Mouse (Mus musculus) intestine, embryonic 15.5 days (tissue): ENCODE results near the gene Itga1. TPM values are rescaled to one million over a fixed set of nuclear protein-coding genes. Genes with fewer than 3 reads are reported as not detected.

ENCODE experiments used
- ATAC-seq: fragments of 200-750 bp; cut with Nextera tagmentation; 2 replicates; pipeline ENCODE4 v1.8.0; 2017; ENCODE audit warnings: moderate TSS enrichment, moderate library complexity
- H3K27ac ChIP-seq: fragments of 300-500 bp; sonication (generic); 2 replicates; pipeline ENCODE4 v1.5.1; 2015; ENCODE audit warnings: mild to moderate bottlenecking, inconsistent platforms
- H3K27me3 ChIP-seq: fragments of 300-500 bp; sonication (generic); replicated peaks from 2 replicates; pipeline ENCODE4 v1.6.1; 2015; ENCODE audit warnings: inconsistent platforms
- H3K36me3 ChIP-seq: fragments of 300-500 bp; sonication (generic); 2 replicates; pipeline ENCODE4 v1.6.1; 2015; ENCODE audit warnings: inconsistent platforms
- H3K4me1 ChIP-seq: fragments of 300-500 bp; sonication (generic); replicated peaks from 2 replicates; pipeline ENCODE4 v1.6.1; 2015; ENCODE audit warnings: inconsistent platforms
- H3K4me2 ChIP-seq: fragments of 300-500 bp; sonication (generic); replicated peaks from 2 replicates; pipeline ENCODE4 v1.6.1; 2015; ENCODE audit warnings: mild to moderate bottlenecking, inconsistent platforms
- H3K4me3 ChIP-seq: fragments of 300-500 bp; sonication (generic); replicated peaks from 2 replicates; pipeline ENCODE4 v1.5.1; 2015; ENCODE audit warnings: inconsistent platforms
- H3K9ac ChIP-seq: fragments of 300-500 bp; sonication (generic); 2 replicates; pipeline ENCODE4 v1.6.1; 2015; ENCODE audit warnings: inconsistent platforms
- H3K9me3 ChIP-seq: fragments of 300-500 bp; sonication (generic); 2 replicates; pipeline ENCODE4 v1.6.1; 2016; ENCODE audit warnings: inconsistent platforms
- WGBS: fragments of 180-500 bp; shearing (Covaris S2); methylation state at CpG from one replicate; pipeline ENCODE4 v1.1.7; 2015; 5-methylcytosine and 5-hydroxymethylcytosine counted together
- polyA plus RNA-seq: library from polyadenylated mRNA; unstranded; fragments of >200 nt; fragmentation: Nextera tagmentation; extraction: Ambion mirVana; gene quantifications from 2 replicates; pipeline ENCODE4 v1.2.1, GENCODE M21; 2015

Gene Itga1
- polyA plus RNA-seq, 1 experiment from 2014 or later = 18.0 TPM

DNA sequence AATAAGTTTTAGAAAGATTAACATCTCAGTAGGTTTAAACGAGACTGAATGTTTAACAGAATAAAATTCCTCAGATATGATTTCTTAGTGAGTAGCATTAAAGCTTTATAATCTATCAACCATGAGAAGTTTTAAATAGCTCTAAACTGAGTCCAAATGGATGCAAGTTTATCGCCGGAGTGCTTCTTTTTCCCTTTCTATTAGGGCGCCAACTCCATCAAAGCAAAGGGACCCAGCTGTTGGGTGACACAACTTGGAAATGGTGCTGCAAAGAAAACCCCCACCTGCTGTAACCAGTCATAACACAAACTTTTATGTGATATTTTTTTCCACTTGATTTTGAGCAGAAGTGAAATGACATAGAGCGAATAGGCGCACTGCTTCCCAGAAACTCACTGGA, 29.4 kb downstream of the Itga1 start:
- peak; percentile 51; the same call in 1 of the 2 replicates for ATAC-seq
- Histone ChIP-seq H3K4me2 (no peak overlapping the region), H3K4me3 (no peak overlapping the region), H3K36me3 (no peaks in the 10 kb centered on the region), H3K27ac (no peak overlapping the region), H3K27me3 (no peaks in the 10 kb centered on the region), H3K9ac (no peak overlapping the region), H3K4me1 (no peaks in the 10 kb centered on the region), H3K9me3 (no peaks in the 10 kb centered on the region)
- WGBS = 54% methylated on average over 6 of the region's 6 CpGs

- Histone ChIP-seq H3K27ac (no peak overlapping the region), H3K4me2 (no peak overlapping the region), H3K9ac (no peak overlapping the region), H3K36me3 (no peaks in the 10 kb centered on the region), H3K4me1 (no peaks in the 10 kb centered on the region), H3K9me3 (no peaks in the 10 kb centered on the region), H3K4me3 (no peak overlapping the region), H3K27me3 (no peaks in the 10 kb centered on the region)
- WGBS = 78% methylated on average over 3 of the region's 3 CpGs
- ATAC-seq = no peak
These were observed 30.3 kb downstream of the Itga1 start for GRCm38 (mm10) chr13:115071431-115071830.

DNA sequence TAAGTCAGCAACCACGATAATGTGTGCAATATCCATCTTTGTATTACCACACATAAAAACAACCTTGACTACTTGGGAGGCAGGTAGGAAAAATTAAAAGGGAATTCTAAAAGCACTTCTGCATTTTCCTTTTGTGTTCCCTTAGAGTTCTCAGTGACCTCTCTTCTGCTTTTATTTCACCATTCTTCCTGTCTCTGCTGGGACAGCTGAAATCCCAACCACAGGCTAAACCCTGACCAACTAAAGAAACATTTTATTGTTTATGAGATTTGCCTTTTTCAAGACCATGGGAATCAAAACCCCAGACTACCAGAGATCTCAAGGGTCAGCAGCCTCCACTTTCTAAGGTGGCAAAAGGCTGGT, 33.8 kb downstream of the Itga1 start:
- Histone ChIP-seq H3K9me3 (no peaks in the 10 kb centered on the region), H3K27me3 (no peaks in the 10 kb centered on the region), H3K9ac (no peak overlapping the region), H3K4me1 (no peaks in the 10 kb centered on the region), H3K36me3 (no peaks in the 10 kb centered on the region), H3K4me3 (no peak overlapping the region), H3K27ac (no peak overlapping the region), H3K4me2 (no peak overlapping the region)
- WGBS = 86% methylated on average over 1 of the region's 1 CpGs
- ATAC-seq = no peak

GRCm38 (mm10) chr13:115067324-115067967, 34.3 kb downstream of the Itga1 start:
- ATAC-seq = no peak
- Histone ChIP-seq H3K4me2 (no peak overlapping the region), H3K4me1 (no peaks in the 10 kb centered on the region), H3K36me3 (no peaks in the 10 kb centered on the region), H3K9me3 (no peaks in the 10 kb centered on the region), H3K27me3 (no peaks in the 10 kb centered on the region), H3K4me3 (no peak overlapping the region), H3K9ac (no peak overlapping the region), H3K27ac (no peak overlapping the region)
- WGBS = 90% methylated on average over 4 of the region's 4 CpGs

GRCm38 (mm10) chr13:115057555-115057954, 44.2 kb downstream of the Itga1 start:
- Histone ChIP-seq H3K4me2 (no peak overlapping the region), H3K27me3 (no peaks in the 10 kb centered on the region), H3K27ac (no peak overlapping the region), H3K4me3 (no peak overlapping the region), H3K9ac (no peak overlapping the region), H3K9me3 (no peaks in the 10 kb centered on the region), H3K4me1 (no peaks in the 10 kb centered on the region), H3K36me3 (no peaks in the 10 kb centered on the region)
- WGBS = 80% methylated on average over 5 of the region's 5 CpGs
- ATAC-seq = no peak

- H3K27ac ChIP-seq = no peak overlapping the region
- WGBS = 34% methylated on average over 9 of the region's 9 CpGs
- ATAC-seq = no peak
These were observed 47.0 kb downstream of the Itga1 start for GRCm38 (mm10) chr13:115054783-115055182.

DNA sequence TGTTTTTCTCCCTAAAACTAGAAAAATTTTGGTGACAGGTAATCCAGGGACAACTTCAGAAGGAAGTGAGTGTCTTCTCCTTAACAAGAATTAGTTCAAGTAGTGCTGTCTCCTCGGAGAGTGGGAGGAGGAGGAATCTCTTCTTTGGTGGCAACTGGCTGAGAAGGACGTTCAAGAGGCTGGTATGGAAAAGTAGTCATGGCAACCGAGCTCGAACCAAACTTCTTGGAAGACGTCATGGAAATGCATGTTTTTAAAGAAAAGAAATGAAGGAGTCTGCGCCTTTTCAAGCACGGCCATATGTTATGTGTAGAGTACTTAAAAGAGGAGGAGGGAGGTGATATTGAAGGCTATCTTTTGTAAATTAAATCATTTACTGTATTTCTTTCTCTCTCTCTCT, 49.2 kb downstream of the Itga1 start:
- whole genome bisulfite sequencing = 81% methylated on average over 7 of the region's 7 CpGs
- no peaks in the 10 kb centered on the region for H3K27me3 ChIP-seq
- no peaks in the 10 kb centered on the region for H3K9me3 ChIP-seq
- ATAC-seq = no peak
- no peak overlapping the region for H3K27ac ChIP-seq
- H3K4me3 ChIP-seq = no peak overlapping the region
- no peak overlapping the region for H3K9ac ChIP-seq
- no peaks in the 10 kb centered on the region for H3K4me1 ChIP-seq
- H3K4me2 ChIP-seq = no peak overlapping the region
- H3K36me3 ChIP-seq = no peaks in the 10 kb centered on the region

More at GRCm38 (mm10) chr13:115054783-115055182, 47.0 kb downstream of the Itga1 start:
- no peaks in the 10 kb centered on the region for H3K9me3 ChIP-seq
- no peak overlapping the region for H3K4me3 ChIP-seq
- H3K9ac ChIP-seq = no peak overlapping the region
- 0 out of 2 replicates have a peak overlapping the region, but pooled peaks have one; percentile 3 for H3K4me2 ChIP-seq
- no peaks in the 10 kb centered on the region for H3K36me3 ChIP-seq
- H3K27me3 ChIP-seq = no peaks in the 10 kb centered on the region
- no peaks in the 10 kb centered on the region for H3K4me1 ChIP-seq

DNA sequence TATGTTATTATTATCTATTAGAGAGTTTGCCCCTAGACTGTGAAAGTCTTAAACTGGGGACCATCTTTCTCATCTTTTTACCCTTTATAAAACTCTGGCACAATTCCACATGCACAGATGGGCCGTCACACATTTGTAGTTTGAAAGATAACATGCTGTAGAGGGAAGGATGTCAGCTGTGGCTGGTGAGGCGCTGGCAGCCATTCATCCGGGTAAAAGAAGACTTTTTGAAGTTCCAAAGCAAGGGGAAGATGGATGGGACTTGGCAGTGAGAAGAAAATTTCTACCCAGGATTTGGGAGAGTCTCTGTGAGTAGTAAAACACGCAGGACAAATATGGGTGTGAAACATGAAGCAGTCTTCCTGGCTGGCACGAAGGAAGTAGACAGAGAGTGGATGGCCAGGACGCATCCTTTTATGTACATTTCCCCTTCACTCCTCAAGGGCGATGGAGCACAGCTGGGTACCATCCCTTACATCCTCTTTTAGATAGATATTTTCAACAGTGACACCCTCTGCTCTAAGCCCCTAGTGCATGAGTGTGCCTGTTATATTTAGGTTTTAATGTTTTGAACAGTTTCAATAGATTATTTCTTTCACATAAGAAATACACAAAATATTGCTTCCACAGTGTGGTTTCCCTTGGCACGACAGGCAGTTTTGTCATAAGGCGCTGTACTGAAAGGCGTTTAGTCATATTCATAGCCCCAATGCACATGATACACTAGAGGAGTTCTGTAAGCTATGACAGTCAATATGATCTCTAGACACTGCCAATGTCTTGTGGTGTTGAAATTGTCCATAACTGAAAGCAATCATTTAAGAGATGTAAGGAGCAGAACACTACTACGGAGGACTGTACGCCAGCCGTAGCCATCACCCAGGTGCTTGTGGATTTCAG, 50.9 kb downstream of the Itga1 start:
- no peaks in the 10 kb centered on the region for H3K9me3 ChIP-seq
- H3K36me3 ChIP-seq = no peaks in the 10 kb centered on the region
- no peak overlapping the region for H3K4me3 ChIP-seq
- ATAC-seq = peak; percentile 75
- peak overlapping the region; percentile 44; the same call in 1 of the 2 replicates for H3K27ac ChIP-seq
- 65% methylated on average over 13 of the region's 13 CpGs for WGBS
- H3K9ac ChIP-seq = no peak overlapping the region
- H3K27me3 ChIP-seq = no peaks in the 10 kb centered on the region
- no peaks in the 10 kb centered on the region for H3K4me1 ChIP-seq
- no peak overlapping the region for H3K4me2 ChIP-seq

DNA sequence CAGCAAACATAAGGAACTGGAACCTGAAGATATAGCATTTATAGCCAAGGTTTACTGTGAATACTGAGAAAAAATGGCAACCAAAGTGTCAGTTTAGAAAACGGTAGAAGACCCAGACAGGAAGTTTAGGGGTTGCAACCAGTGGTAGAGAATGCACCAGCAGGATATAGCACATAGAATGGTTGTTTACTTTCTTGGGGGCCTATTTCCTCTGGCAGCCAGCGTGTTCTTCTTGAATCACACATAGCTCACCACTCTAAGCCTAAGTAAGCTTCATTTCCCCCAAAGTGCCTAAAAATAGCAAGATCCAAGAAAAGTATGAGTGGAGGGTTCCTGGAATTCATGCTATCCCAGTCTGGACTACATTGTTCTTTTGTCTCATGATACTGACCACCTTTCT, 59.1 kb downstream of the Itga1 start:
- ATAC-seq = no peak
- 45% methylated on average over 2 of the region's 2 CpGs for WGBS
- Histone ChIP-seq H3K4me1 (no peaks in the 10 kb centered on the region), H3K4me2 (no peak overlapping the region), H3K4me3 (no peak overlapping the region), H3K36me3 (no peaks in the 10 kb centered on the region), H3K27ac (no peak overlapping the region), H3K27me3 (no peaks in the 10 kb centered on the region), H3K9me3 (no peaks in the 10 kb centered on the region), H3K9ac (no peak overlapping the region)

- 72% methylated on average over 4 of the region's 4 CpGs for WGBS
- Histone ChIP-seq H3K27me3 (no peaks in the 10 kb centered on the region), H3K4me2 (no peak overlapping the region), H3K4me1 (no peaks in the 10 kb centered on the region), H3K9me3 (no peaks in the 10 kb centered on the region), H3K27ac (no peak overlapping the region), H3K4me3 (no peak overlapping the region), H3K36me3 (no peaks in the 10 kb centered on the region), H3K9ac (no peak overlapping the region)
- ATAC-seq = no peak
These were observed 64.5 kb downstream of the Itga1 start for GRCm38 (mm10) chr13:115037304-115037703.

DNA sequence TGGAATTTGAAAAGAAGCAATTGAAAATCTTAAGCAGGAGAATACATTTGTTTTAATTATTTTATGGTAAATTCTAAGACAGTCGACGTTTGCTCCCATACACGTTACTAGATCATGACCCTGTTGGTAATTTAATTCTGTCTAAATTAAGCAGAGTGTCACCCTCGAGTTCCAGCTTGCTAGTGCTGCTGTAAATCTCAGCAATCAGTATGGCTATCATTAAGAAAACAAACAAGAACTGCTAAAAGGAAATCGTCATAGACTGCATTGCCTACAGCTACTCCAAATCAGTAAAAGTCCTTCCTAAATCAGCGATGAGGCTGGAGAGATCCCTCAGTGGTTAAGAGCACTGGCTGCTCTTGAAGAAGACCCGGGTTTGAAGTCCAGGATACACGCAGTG, 66.4 kb downstream of the Itga1 start:
- no peak overlapping the region for H3K27ac ChIP-seq
- no peak overlapping the region for H3K9ac ChIP-seq
- no peaks in the 10 kb centered on the region for H3K9me3 ChIP-seq
- H3K4me2 ChIP-seq = no peak overlapping the region
- no peaks in the 10 kb centered on the region for H3K36me3 ChIP-seq
- H3K4me3 ChIP-seq = no peak overlapping the region
- 53% methylated on average over 8 of the region's 8 CpGs for WGBS
- no peaks in the 10 kb centered on the region for H3K4me1 ChIP-seq
- ATAC-seq = no peak
- no peaks in the 10 kb centered on the region for H3K27me3 ChIP-seq

DNA sequence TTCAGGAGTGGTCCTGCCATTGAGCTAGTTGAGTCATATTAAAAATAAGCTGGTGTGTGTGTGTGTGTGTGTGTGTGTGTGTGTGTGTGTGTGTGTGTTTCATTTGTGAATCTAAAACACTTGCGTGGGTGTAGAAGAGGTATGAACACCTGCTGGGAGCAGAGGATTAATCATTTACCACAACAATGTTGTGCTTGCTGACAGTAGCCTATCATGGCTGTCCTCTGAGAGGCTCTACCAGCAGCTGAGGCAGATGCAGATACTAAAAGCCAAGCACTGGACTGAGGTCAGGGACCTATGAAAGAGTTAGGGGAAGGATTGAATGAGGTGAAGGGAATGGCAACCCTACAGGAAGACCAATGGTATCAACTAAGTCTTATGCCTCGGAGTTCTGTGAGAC, 68.6 kb downstream of the Itga1 start:
- H3K27ac ChIP-seq = no peak overlapping the region
- no peak overlapping the region for H3K4me2 ChIP-seq
- H3K27me3 ChIP-seq = no peaks in the 10 kb centered on the region
- H3K4me1 ChIP-seq = no peaks in the 10 kb centered on the region
- H3K9ac ChIP-seq = no peak overlapping the region
- no peak overlapping the region for H3K4me3 ChIP-seq
- no peaks in the 10 kb centered on the region for H3K9me3 ChIP-seq
- no peaks in the 10 kb centered on the region for H3K36me3 ChIP-seq
- WGBS = 85% methylated on average over 2 of the region's 2 CpGs
- peak; percentile 69; the same call in 1 of the 2 replicates for ATAC-seq
